Mouse (Mus musculus): ENCODE measurements around the gene Tbx1.

Tbx1 gene

GRCm38 (mm10) chr16:18589804-18590790, at the start of gene Tbx1:
TSS of gene Tbx1 (minus strand) at chr16:18590671.
- peak; percentile 24 for DNase-seq (ENCODE audit: inconsistent ontology term)

- no peak for DNase-seq (ENCODE audit: inconsistent ontology term)
Observed at GRCm38 (mm10) chr16:18639382-18639929, 49.0 kb upstream of the Tbx1 start.

- DNase-seq (ENCODE audit: inconsistent ontology term): no peak
Observed at GRCm38 (mm10) chr16:18638396-18638795, 47.9 kb upstream of the Tbx1 start.

- DNase-seq (ENCODE audit: inconsistent ontology term): no peak
Observed at GRCm38 (mm10) chr16:18636804-18637203, 46.3 kb upstream of the Tbx1 start.

GRCm38 (mm10) chr16:18636401-18636800, 45.9 kb upstream of the Tbx1 start:
- no peak for DNase-seq (ENCODE audit: inconsistent ontology term)

GRCm38 (mm10) chr16:18633333-18633732, 42.9 kb upstream of the Tbx1 start:
- DNase-seq (ENCODE audit: inconsistent ontology term): no peak

GRCm38 (mm10) chr16:18632816-18633215, 42.3 kb upstream of the Tbx1 start:
- no peak for DNase-seq (ENCODE audit: inconsistent ontology term)

- no peak for DNase-seq (ENCODE audit: inconsistent ontology term)
Observed at GRCm38 (mm10) chr16:18632059-18632458, 41.6 kb upstream of the Tbx1 start.

GRCm38 (mm10) chr16:18631141-18631540, 40.7 kb upstream of the Tbx1 start:
- no peak for DNase-seq (ENCODE audit: inconsistent ontology term)

- no peak for DNase-seq (ENCODE audit: inconsistent ontology term)
Observed at GRCm38 (mm10) chr16:18630291-18630690, 39.8 kb upstream of the Tbx1 start.

- peak; percentile 84 for DNase-seq (ENCODE audit: inconsistent ontology term)
Observed at GRCm38 (mm10) chr16:18629390-18630231, 39.1 kb upstream of the Tbx1 start, which contains the start of gene Sept5. TSS of gene Sept5 (minus strand) at chr16:18629954.

GRCm38 (mm10) chr16:18628948-18629340, 38.5 kb upstream of the Tbx1 start:
- DNase-seq (ENCODE audit: inconsistent ontology term): no peak

- peak; percentile 25 for DNase-seq (ENCODE audit: inconsistent ontology term)
Observed at GRCm38 (mm10) chr16:18628206-18628947, 37.9 kb upstream of the Tbx1 start.

- no peak for DNase-seq (ENCODE audit: inconsistent ontology term)
Observed at GRCm38 (mm10) chr16:18627163-18627562, 36.7 kb upstream of the Tbx1 start.

GRCm38 (mm10) chr16:18626376-18626878, 36.0 kb upstream of the Tbx1 start, which contains the start of gene Gm49601:
TSS of gene Gm49601 (minus strand) at chr16:18626427.
- peak; percentile 91 for DNase-seq (ENCODE audit: inconsistent ontology term)

- peak; percentile 11 for DNase-seq (ENCODE audit: inconsistent ontology term)
Observed at GRCm38 (mm10) chr16:18625791-18626311, 35.4 kb upstream of the Tbx1 start.

- no peak for DNase-seq (ENCODE audit: inconsistent ontology term)
Observed at GRCm38 (mm10) chr16:18625097-18625496, 34.6 kb upstream of the Tbx1 start.

- no peak for DNase-seq (ENCODE audit: inconsistent ontology term)
Observed at GRCm38 (mm10) chr16:18624641-18625040, 34.2 kb upstream of the Tbx1 start.

GRCm38 (mm10) chr16:18623751-18624540, 33.5 kb upstream of the Tbx1 start:
- DNase-seq (ENCODE audit: inconsistent ontology term): peak; percentile 33

Data from Muller cell, postnatal 12 days (primary cell).